Mouse (Mus musculus): ENCODE measurements around the gene Tbc1d10b. TPM values are rescaled to one million over a fixed set of nuclear protein-coding genes. Genes with fewer than 3 reads are reported as not detected.
A peak's percentile ranks its signal among the peaks of the same experiment; 100 is the strongest.

Gene Tbc1d10b
- polyA plus RNA-seq, 1 experiment from 2014 or later = 19.3 TPM

- WGBS = 94% methylated on average over 4 of the region's 4 CpGs
- H3K4me1 ChIP-seq (ENCODE audit: control insufficient read depth, insufficient read depth, low read length) = peaks cover 4% of the 10 kb centered on the region; the same call in 1 of the 2 replicates
- no peak for DNase-seq (ENCODE audit: low spot score, missing footprints)
- H3K9me3 ChIP-seq (ENCODE audit: control insufficient read depth, low read length) = no peaks in the 10 kb centered on the region
- H3K36me3 ChIP-seq (ENCODE audit: control insufficient read depth, insufficient read depth, low read length) = no peaks in the 10 kb centered on the region
- H3K9ac ChIP-seq (ENCODE audit: low read length) = no peak overlapping the region
- H3K4me3 ChIP-seq (ENCODE audit: low read depth, low read length) = no peak overlapping the region
- H3K27ac ChIP-seq (ENCODE audit: low read depth, low read length) = no peak overlapping the region
- H3K27me3 ChIP-seq (ENCODE audit: control insufficient read depth, insufficient read depth, low read length) = peaks cover 13% of the 10 kb centered on the region; the same call in 1 of the 2 replicates
- no peak for ATAC-seq (ENCODE audit: low FRiP score)
- no peak overlapping the region for H3K4me2 ChIP-seq
Measured at GRCm38 (mm10) chr7:127218670-127219069, 10.4 kb upstream of the Tbc1d10b start.

- H3K36me3 ChIP-seq (ENCODE audit: control insufficient read depth, insufficient read depth, low read length) = no peaks in the 10 kb centered on the region
- WGBS = 84% methylated on average over 10 of the region's 10 CpGs
- H3K27ac ChIP-seq (ENCODE audit: low read depth, low read length) = no peak overlapping the region
- no peak overlapping the region for H3K4me2 ChIP-seq
- H3K9me3 ChIP-seq (ENCODE audit: control insufficient read depth, low read length) = no peaks in the 10 kb centered on the region
- H3K9ac ChIP-seq (ENCODE audit: low read length) = no peak overlapping the region
- DNase-seq (ENCODE audit: low spot score, missing footprints) = peak; percentile 54
- H3K4me1 ChIP-seq (ENCODE audit: control insufficient read depth, insufficient read depth, low read length) = peaks cover 4% of the 10 kb centered on the region; the same call in 1 of the 2 replicates
- no peak for ATAC-seq (ENCODE audit: low FRiP score)
- peaks cover 14% of the 10 kb centered on the region; the same call in 1 of the 2 replicates for H3K27me3 ChIP-seq (ENCODE audit: control insufficient read depth, insufficient read depth, low read length)
- no peak overlapping the region for H3K4me3 ChIP-seq (ENCODE audit: low read depth, low read length)
Measured at GRCm38 (mm10) chr7:127217901-127218642, 9.8 kb upstream of the Tbc1d10b start.

GRCm38 (mm10) chr7:127217475-127217874 is 9.2 kb upstream of the Tbc1d10b start:
- ATAC-seq (ENCODE audit: low FRiP score) (no peak), DNase-seq (ENCODE audit: low spot score, missing footprints) (no peak)
- Histone ChIP-seq H3K4me3 (ENCODE audit: low read depth, low read length) (no peak overlapping the region), H3K9me3 (ENCODE audit: control insufficient read depth, low read length) (no peaks in the 10 kb centered on the region), H3K4me1 (ENCODE audit: control insufficient read depth, insufficient read depth, low read length) (peaks cover 4% of the 10 kb centered on the region; the same call in 1 of the 2 replicates), H3K9ac (ENCODE audit: low read length) (no peak overlapping the region), H3K36me3 (ENCODE audit: control insufficient read depth, insufficient read depth, low read length) (no peaks in the 10 kb centered on the region), H3K27me3 (ENCODE audit: control insufficient read depth, insufficient read depth, low read length) (peaks cover 14% of the 10 kb centered on the region; the same call in 1 of the 2 replicates), H3K27ac (ENCODE audit: low read depth, low read length) (no peak overlapping the region), H3K4me2 (no peak overlapping the region)
- 89% methylated on average over 6 of the region's 6 CpGs for WGBS

- Histone ChIP-seq H3K9ac (ENCODE audit: low read length) (no peak overlapping the region), H3K4me3 (ENCODE audit: low read depth, low read length) (no peak overlapping the region), H3K27me3 (ENCODE audit: control insufficient read depth, insufficient read depth, low read length) (peaks cover 14% of the 10 kb centered on the region; the same call in 1 of the 2 replicates), H3K4me1 (ENCODE audit: control insufficient read depth, insufficient read depth, low read length) (peaks cover 4% of the 10 kb centered on the region; the same call in 1 of the 2 replicates), H3K36me3 (ENCODE audit: control insufficient read depth, insufficient read depth, low read length) (no peaks in the 10 kb centered on the region), H3K4me2 (no peak overlapping the region), H3K27ac (ENCODE audit: low read depth, low read length) (no peak overlapping the region), H3K9me3 (ENCODE audit: control insufficient read depth, low read length) (no peaks in the 10 kb centered on the region)
- DNase-seq (ENCODE audit: low spot score, missing footprints) (no peak), ATAC-seq (ENCODE audit: low FRiP score) (no peak)
- 84% methylated on average over 5 of the region's 5 CpGs for WGBS
Measured at GRCm38 (mm10) chr7:127216307-127216706, 8.0 kb upstream of the Tbc1d10b start.

GRCm38 (mm10) chr7:127214981-127215871 is 7.0 kb upstream of the Tbc1d10b start:
- Histone ChIP-seq H3K4me1 (ENCODE audit: control insufficient read depth, insufficient read depth, low read length) (peaks cover 4% of the 10 kb centered on the region; the same call in 1 of the 2 replicates), H3K27ac (ENCODE audit: low read depth, low read length) (no peak overlapping the region), H3K4me3 (ENCODE audit: low read depth, low read length) (0 out of 2 replicates have a peak overlapping the region, but pooled peaks have one; percentile 13), H3K9me3 (ENCODE audit: control insufficient read depth, low read length) (no peaks in the 10 kb centered on the region), H3K27me3 (ENCODE audit: control insufficient read depth, insufficient read depth, low read length) (peaks cover 14% of the 10 kb centered on the region; the same call in 1 of the 2 replicates), H3K9ac (ENCODE audit: low read length) (peak overlapping the region; percentile 36), H3K36me3 (ENCODE audit: control insufficient read depth, insufficient read depth, low read length) (no peaks in the 10 kb centered on the region), H3K4me2 (peak overlapping the region; percentile 26)
- 25% methylated on average over 33 of the region's 33 CpGs for WGBS
- DNase-seq (ENCODE audit: low spot score, missing footprints) (peak; percentile 94), ATAC-seq (ENCODE audit: low FRiP score) (peak; percentile 16; the same call in 1 of the 2 replicates)

GRCm38 (mm10) chr7:127214521-127214920 is 6.3 kb upstream of the Tbc1d10b start:
- no peak overlapping the region for H3K4me3 ChIP-seq (ENCODE audit: low read depth, low read length)
- DNase-seq (ENCODE audit: low spot score, missing footprints) (no peak), ATAC-seq (ENCODE audit: low FRiP score) (no peak)
- no peaks in the 10 kb centered on the region for H3K9me3 ChIP-seq (ENCODE audit: control insufficient read depth, low read length)
- H3K27ac ChIP-seq (ENCODE audit: low read depth, low read length) = no peak overlapping the region
- H3K36me3 ChIP-seq (ENCODE audit: control insufficient read depth, insufficient read depth, low read length) = no peaks in the 10 kb centered on the region
- WGBS = 37% methylated on average over 21 of the region's 21 CpGs
- H3K27me3 ChIP-seq (ENCODE audit: control insufficient read depth, insufficient read depth, low read length) = peaks cover 14% of the 10 kb centered on the region; the same call in 1 of the 2 replicates
- H3K4me2 ChIP-seq = peak overlapping the region; percentile 26
- H3K9ac ChIP-seq (ENCODE audit: low read length) = 0 out of 2 replicates have a peak overlapping the region, but pooled peaks have one; percentile 11
- H3K4me1 ChIP-seq (ENCODE audit: control insufficient read depth, insufficient read depth, low read length) = peaks cover 4% of the 10 kb centered on the region; the same call in 1 of the 2 replicates

GRCm38 (mm10) chr7:127213930-127214329 is 5.7 kb upstream of the Tbc1d10b start:
- Histone ChIP-seq H3K9ac (ENCODE audit: low read length) (no peak overlapping the region), H3K27ac (ENCODE audit: low read depth, low read length) (no peak overlapping the region), H3K4me3 (ENCODE audit: low read depth, low read length) (no peak overlapping the region), H3K9me3 (ENCODE audit: control insufficient read depth, low read length) (no peaks in the 10 kb centered on the region), H3K4me2 (no peak overlapping the region), H3K27me3 (ENCODE audit: control insufficient read depth, insufficient read depth, low read length) (peaks cover 14% of the 10 kb centered on the region; the same call in 1 of the 2 replicates), H3K4me1 (ENCODE audit: control insufficient read depth, insufficient read depth, low read length) (peaks cover 4% of the 10 kb centered on the region; the same call in 1 of the 2 replicates), H3K36me3 (ENCODE audit: control insufficient read depth, insufficient read depth, low read length) (no peaks in the 10 kb centered on the region)
- ATAC-seq (ENCODE audit: low FRiP score) (no peak), DNase-seq (ENCODE audit: low spot score, missing footprints) (no peak)
- WGBS = 46% methylated on average over 12 of the region's 12 CpGs

GRCm38 (mm10) chr7:127213485-127213884 is 5.2 kb upstream of the Tbc1d10b start:
- ATAC-seq (ENCODE audit: low FRiP score) (no peak), DNase-seq (ENCODE audit: low spot score, missing footprints) (no peak)
- 34% methylated on average over 7 of the region's 7 CpGs for WGBS
- no peaks in the 10 kb centered on the region for H3K9me3 ChIP-seq (ENCODE audit: control insufficient read depth, low read length)
- no peak overlapping the region for H3K27ac ChIP-seq (ENCODE audit: low read depth, low read length)
- H3K36me3 ChIP-seq (ENCODE audit: control insufficient read depth, insufficient read depth, low read length) = no peaks in the 10 kb centered on the region
- H3K27me3 ChIP-seq (ENCODE audit: control insufficient read depth, insufficient read depth, low read length) = peaks cover 14% of the 10 kb centered on the region; the same call in 1 of the 2 replicates
- H3K9ac ChIP-seq (ENCODE audit: low read length) = no peak overlapping the region
- H3K4me1 ChIP-seq (ENCODE audit: control insufficient read depth, insufficient read depth, low read length) = peaks cover 4% of the 10 kb centered on the region; the same call in 1 of the 2 replicates
- no peak overlapping the region for H3K4me3 ChIP-seq (ENCODE audit: low read depth, low read length)
- no peak overlapping the region for H3K4me2 ChIP-seq
